Mouse (Mus musculus) ES-E14 (cell line): ENCODE data around the gene Zbtb8os.

Source experiments
- CHD2 ChIP-seq: IDR thresholded peaks from 2 replicates; pipeline ENCODE4 v1.6.1; 2014; ENCODE audit warnings: mild to moderate bottlenecking, low read depth, low read length, inconsistent platforms
- MAFK ChIP-seq: IDR thresholded peaks from 2 replicates; pipeline ENCODE4 v1.6.1; 2014; ENCODE audit warnings: mild to moderate bottlenecking, low read depth, low read length, inconsistent platforms; ENCODE audit not compliant: insufficient read depth
- ZC3H11A ChIP-seq: IDR thresholded peaks from 2 replicates; pipeline ENCODE4 v1.6.1; 2012; ENCODE audit warnings: low read depth, mild to moderate bottlenecking, inconsistent platforms, low read length, borderline replicate concordance

DNA sequence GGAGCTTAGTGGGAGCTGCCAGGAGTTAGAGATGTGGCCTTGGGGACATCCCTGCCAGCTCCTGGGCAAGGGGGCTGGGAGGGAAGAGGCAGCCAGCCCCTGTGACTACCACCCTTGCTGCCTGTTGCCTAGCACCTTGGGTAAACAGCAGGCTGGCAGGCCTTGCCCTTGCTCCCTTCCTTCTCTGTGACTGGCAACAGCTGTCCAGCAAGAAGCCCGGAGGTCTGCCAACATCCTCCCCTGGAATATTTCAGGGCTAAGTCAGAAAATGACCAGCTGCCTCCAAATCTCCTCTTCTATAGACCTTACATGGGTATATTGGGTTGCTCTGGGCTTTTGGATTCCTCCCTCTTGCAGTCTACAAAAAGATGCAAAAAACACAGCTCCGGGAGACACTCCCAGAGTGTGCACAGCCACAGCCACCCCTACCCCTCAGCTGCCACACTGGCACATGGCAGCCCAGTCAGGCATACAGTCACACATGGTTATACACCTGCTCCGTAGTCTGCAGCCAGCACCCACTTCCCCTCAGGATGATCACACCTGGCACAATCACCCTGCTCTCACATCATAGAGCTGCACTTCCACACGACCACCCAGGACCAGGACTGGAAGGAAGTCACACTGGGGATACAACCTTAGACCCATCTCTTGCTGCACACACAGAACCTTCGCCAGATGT, 49.4 kb upstream of the Zbtb8os start:
- no peak for TF ChIP-seq ZC3H11A
- no peak for TF ChIP-seq CHD2
- TF ChIP-seq MAFK: no peak
